Mouse (Mus musculus): ENCODE results near the gene Kank1. TPM values are rescaled to one million over a fixed set of nuclear protein-coding genes. Genes with fewer than 3 reads are reported as not detected.
"Not testable (repeated sequence)": the region's sequence is repeated elsewhere in the genome, so short reads cannot be mapped to it uniquely, and the experiment has no call there.

Gene Kank1
- polyA plus RNA-seq, 1 experiment from 2014 or later, result 37.7 TPM

DNA sequence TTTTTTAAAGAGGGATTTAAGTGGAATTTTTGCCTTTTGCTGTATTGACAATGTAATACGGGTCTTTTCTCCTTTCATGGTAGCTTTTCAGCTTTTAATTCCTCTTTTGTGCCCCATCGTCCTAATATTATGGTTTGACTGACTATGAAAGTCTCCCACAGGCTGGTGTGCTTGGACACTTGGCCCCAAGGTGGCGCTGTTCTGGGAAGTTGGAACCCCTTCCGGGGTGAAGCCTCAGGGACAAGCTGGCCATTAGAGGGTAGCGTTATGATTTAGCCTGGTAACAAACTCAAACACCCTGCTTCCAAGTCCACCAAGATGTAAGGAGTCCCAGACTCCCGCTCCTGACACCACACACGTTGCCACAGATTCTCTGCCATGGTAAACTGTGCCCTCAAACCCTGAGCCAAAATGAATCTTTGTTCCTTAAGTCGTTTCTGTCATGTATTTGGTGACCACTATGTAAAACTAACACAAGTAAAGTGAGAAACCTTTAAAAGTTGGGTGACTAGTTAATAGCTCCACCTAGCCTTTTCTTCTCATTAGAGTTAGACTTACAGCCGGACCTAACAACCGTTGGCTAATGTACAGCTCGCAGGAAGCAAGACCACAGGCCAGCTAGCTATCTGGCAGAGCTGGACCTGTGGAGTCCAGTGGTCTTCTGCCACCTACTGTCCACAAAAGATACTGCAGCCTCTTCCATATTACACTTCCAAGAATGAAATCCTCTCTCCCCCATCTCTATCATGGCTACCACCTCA, 214.3 kb downstream of the Kank1 start:
- peak; percentile 62; the same call in 1 of the 2 replicates for ATAC-seq (ENCODE audit: insufficient read depth, low FRiP score)
- H3K9me3 ChIP-seq (replicated peaks; ENCODE audit: control insufficient read depth, low read length), result no peaks in the 10 kb centered on the region
- no peak overlapping the region for H3K4me3 ChIP-seq (replicated peaks; ENCODE audit: low read length)
- H3K9ac ChIP-seq (ENCODE audit: low read length), result no peak overlapping the region
- no peaks in the 10 kb centered on the region for H3K36me3 ChIP-seq (ENCODE audit: control insufficient read depth, insufficient read depth, low read length)
- no peak overlapping the region for H3K27ac ChIP-seq (ENCODE audit: low read length)
- WGBS, result 46% methylated on average over 11 of the region's 11 CpGs
- no peaks in the 10 kb centered on the region for H3K4me1 ChIP-seq (ENCODE audit: control insufficient read depth, insufficient read depth, low read length)
- no peaks in the 10 kb centered on the region for H3K27me3 ChIP-seq (ENCODE audit: control insufficient read depth, insufficient read depth, low read length)
- H3K4me2 ChIP-seq (ENCODE audit: low read depth, low read length), result no peak overlapping the region

DNA sequence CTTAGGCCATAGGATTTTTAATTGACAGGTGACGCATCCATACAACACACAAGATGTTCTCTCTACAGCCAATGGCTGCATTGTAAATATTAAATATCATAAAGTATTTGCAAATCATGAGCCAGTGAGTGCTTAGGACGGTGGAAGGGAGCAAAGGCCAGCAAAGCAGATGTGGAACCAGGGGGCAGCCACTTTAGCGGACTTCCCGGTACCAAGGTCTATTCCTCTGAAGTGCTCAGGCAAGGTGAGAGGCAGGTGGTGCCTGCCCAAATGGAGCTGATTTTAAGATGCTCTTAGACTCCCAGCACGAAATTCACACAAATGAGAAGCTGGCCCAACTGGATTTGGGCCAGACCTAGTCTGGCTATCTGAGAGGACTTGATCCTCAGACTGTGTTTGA, 216.4 kb downstream of the Kank1 start:
- Histone ChIP-seq H3K27ac (ENCODE audit: low read length) (no peak overlapping the region), H3K4me3 (replicated peaks; ENCODE audit: low read length) (no peak overlapping the region), H3K36me3 (ENCODE audit: control insufficient read depth, insufficient read depth, low read length) (no peaks in the 10 kb centered on the region), H3K27me3 (ENCODE audit: control insufficient read depth, insufficient read depth, low read length) (no peaks in the 10 kb centered on the region), H3K9ac (ENCODE audit: low read length) (no peak overlapping the region), H3K4me2 (ENCODE audit: low read depth, low read length) (no peak overlapping the region), H3K9me3 (replicated peaks; ENCODE audit: control insufficient read depth, low read length) (no peaks in the 10 kb centered on the region), H3K4me1 (ENCODE audit: control insufficient read depth, insufficient read depth, low read length) (no peaks in the 10 kb centered on the region)
- ATAC-seq (ENCODE audit: insufficient read depth, low FRiP score), result no peak
- 78% methylated on average over 5 of the region's 5 CpGs for WGBS

GRCm38 (mm10) chr19:25460760-25461159, 224.0 kb downstream of the Kank1 start:
- H3K36me3 ChIP-seq (ENCODE audit: control insufficient read depth, insufficient read depth, low read length), result no peaks in the 10 kb centered on the region
- ATAC-seq (ENCODE audit: insufficient read depth, low FRiP score), result no peak
- no peak overlapping the region for H3K4me2 ChIP-seq (ENCODE audit: low read depth, low read length)
- H3K4me1 ChIP-seq (ENCODE audit: control insufficient read depth, insufficient read depth, low read length), result no peaks in the 10 kb centered on the region
- H3K27me3 ChIP-seq (ENCODE audit: control insufficient read depth, insufficient read depth, low read length), result no peaks in the 10 kb centered on the region
- H3K9ac ChIP-seq (ENCODE audit: low read length), result no peak overlapping the region
- H3K9me3 ChIP-seq (replicated peaks; ENCODE audit: control insufficient read depth, low read length), result no peaks in the 10 kb centered on the region
- 86% methylated on average over 8 of the region's 8 CpGs for WGBS
- H3K4me3 ChIP-seq (replicated peaks; ENCODE audit: low read length), result no peak overlapping the region
- H3K27ac ChIP-seq (ENCODE audit: low read length), result no peak overlapping the region

GRCm38 (mm10) chr19:25461553-25462320, 225.0 kb downstream of the Kank1 start:
- Histone ChIP-seq H3K9ac (ENCODE audit: low read length) (no peak overlapping the region), H3K4me3 (replicated peaks; ENCODE audit: low read length) (no peak overlapping the region), H3K4me1 (ENCODE audit: control insufficient read depth, insufficient read depth, low read length) (no peaks in the 10 kb centered on the region), H3K27me3 (ENCODE audit: control insufficient read depth, insufficient read depth, low read length) (no peaks in the 10 kb centered on the region), H3K4me2 (ENCODE audit: low read depth, low read length) (no peak overlapping the region), H3K27ac (ENCODE audit: low read length) (no peak overlapping the region), H3K36me3 (ENCODE audit: control insufficient read depth, insufficient read depth, low read length) (no peaks in the 10 kb centered on the region), H3K9me3 (replicated peaks; ENCODE audit: control insufficient read depth, low read length) (no peaks in the 10 kb centered on the region)
- no peak for ATAC-seq (ENCODE audit: insufficient read depth, low FRiP score)
- 73% methylated on average over 20 of the region's 20 CpGs for WGBS

GRCm38 (mm10) chr19:25475806-25476205, 239.0 kb downstream of the Kank1 start:
- not testable (repeated sequence) for H3K4me3 ChIP-seq (replicated peaks; ENCODE audit: low read length); H3K4me1 ChIP-seq (ENCODE audit: control insufficient read depth, insufficient read depth, low read length); H3K27me3 ChIP-seq (ENCODE audit: control insufficient read depth, insufficient read depth, low read length); H3K9me3 ChIP-seq (replicated peaks; ENCODE audit: control insufficient read depth, low read length); H3K9ac ChIP-seq (ENCODE audit: low read length); ATAC-seq (ENCODE audit: insufficient read depth, low FRiP score); H3K27ac ChIP-seq (ENCODE audit: low read length); H3K4me2 ChIP-seq (ENCODE audit: low read depth, low read length); H3K36me3 ChIP-seq (ENCODE audit: control insufficient read depth, insufficient read depth, low read length)
- WGBS, result 66% methylated on average over 4 of the region's 4 CpGs

- 82% methylated on average over 5 of the region's 5 CpGs for whole genome bisulfite sequencing
- no peak overlapping the region for H3K9ac ChIP-seq (ENCODE audit: low read length)
- no peak overlapping the region for H3K4me2 ChIP-seq (ENCODE audit: low read depth, low read length)
- no peaks in the 10 kb centered on the region for H3K4me1 ChIP-seq (ENCODE audit: control insufficient read depth, insufficient read depth, low read length)
- no peaks in the 10 kb centered on the region for H3K27me3 ChIP-seq (ENCODE audit: control insufficient read depth, insufficient read depth, low read length)
- no peak for ATAC-seq (ENCODE audit: insufficient read depth, low FRiP score)
- H3K4me3 ChIP-seq (replicated peaks; ENCODE audit: low read length), result no peak overlapping the region
- H3K27ac ChIP-seq (ENCODE audit: low read length), result no peak overlapping the region
- H3K9me3 ChIP-seq (replicated peaks; ENCODE audit: control insufficient read depth, low read length), result no peaks in the 10 kb centered on the region
- no peaks in the 10 kb centered on the region for H3K36me3 ChIP-seq (ENCODE audit: control insufficient read depth, insufficient read depth, low read length)
Observed at GRCm38 (mm10) chr19:25479152-25479669, 242.4 kb downstream of the Kank1 start.

GRCm38 (mm10) chr19:25480820-25481219, 244.0 kb downstream of the Kank1 start:
- no peak for ATAC-seq (ENCODE audit: insufficient read depth, low FRiP score)
- H3K4me1 ChIP-seq (ENCODE audit: control insufficient read depth, insufficient read depth, low read length), result no peaks in the 10 kb centered on the region
- H3K27ac ChIP-seq (ENCODE audit: low read length), result no peak overlapping the region
- no peak overlapping the region for H3K4me3 ChIP-seq (replicated peaks; ENCODE audit: low read length)
- 81% methylated on average over 6 of the region's 6 CpGs for WGBS
- no peaks in the 10 kb centered on the region for H3K36me3 ChIP-seq (ENCODE audit: control insufficient read depth, insufficient read depth, low read length)
- H3K9ac ChIP-seq (ENCODE audit: low read length), result no peak overlapping the region
- H3K27me3 ChIP-seq (ENCODE audit: control insufficient read depth, insufficient read depth, low read length), result peaks cover 2% of the 10 kb centered on the region; the same call in 1 of the 2 replicates
- H3K4me2 ChIP-seq (ENCODE audit: low read depth, low read length), result no peak overlapping the region
- H3K9me3 ChIP-seq (replicated peaks; ENCODE audit: control insufficient read depth, low read length), result no peaks in the 10 kb centered on the region
